Mouse (Mus musculus): Measurements from ENCODE around the gene Mdga2.

Gene Mdga2

GRCm38 (mm10) chr12:67045099-67045750, 177.1 kb downstream of the Mdga2 start:
- no peak for DNase-seq

GRCm38 (mm10) chr12:67041865-67042264, 180.5 kb downstream of the Mdga2 start:
- no peak for DNase-seq

GRCm38 (mm10) chr12:67035509-67036261, 186.7 kb downstream of the Mdga2 start:
- no peak for DNase-seq

- DNase-seq, result no peak
These were observed 205.2 kb downstream of the Mdga2 start for GRCm38 (mm10) chr12:67017192-67017591.

GRCm38 (mm10) chr12:67011368-67011767, 211.0 kb downstream of the Mdga2 start:
- DNase-seq, result no peak

- no peak for DNase-seq
These were observed 212.0 kb downstream of the Mdga2 start for GRCm38 (mm10) chr12:67010318-67010717.

GRCm38 (mm10) chr12:67009191-67009590, 213.2 kb downstream of the Mdga2 start:
- no peak for DNase-seq

- no peak for DNase-seq
These were observed 268.2 kb downstream of the Mdga2 start for GRCm38 (mm10) chr12:66954129-66954528.

GRCm38 (mm10) chr12:66915741-66916140, 306.6 kb downstream of the Mdga2 start:
- no peak for DNase-seq

GRCm38 (mm10) chr12:66899366-66899765, 323.0 kb downstream of the Mdga2 start:
- DNase-seq, result no peak

GRCm38 (mm10) chr12:66896790-66897189, 325.6 kb downstream of the Mdga2 start:
- DNase-seq, result no peak

GRCm38 (mm10) chr12:66890296-66890695, 332.1 kb downstream of the Mdga2 start:
- no peak for DNase-seq

GRCm38 (mm10) chr12:66889276-66889675, 333.1 kb downstream of the Mdga2 start:
- no peak for DNase-seq

- no peak for DNase-seq
These were observed 333.7 kb downstream of the Mdga2 start for GRCm38 (mm10) chr12:66888636-66889035.

GRCm38 (mm10) chr12:66866199-66866598, 356.1 kb downstream of the Mdga2 start:
- no peak for DNase-seq

- DNase-seq, result no peak
These were observed 369.2 kb downstream of the Mdga2 start for GRCm38 (mm10) chr12:66853167-66853566.

- DNase-seq, result no peak
These were observed 382.0 kb downstream of the Mdga2 start for GRCm38 (mm10) chr12:66840336-66840735.

GRCm38 (mm10) chr12:66755653-66756052, 466.7 kb downstream of the Mdga2 start:
- no peak for DNase-seq

- no peak for DNase-seq
These were observed 487.8 kb downstream of the Mdga2 start for GRCm38 (mm10) chr12:66734536-66734935.

- DNase-seq, result no peak
These were observed 497.9 kb downstream of the Mdga2 start for GRCm38 (mm10) chr12:66724474-66724873.

- no peak for DNase-seq
These were observed 514.0 kb downstream of the Mdga2 start for GRCm38 (mm10) chr12:66708334-66708733.

GRCm38 (mm10) chr12:66707431-66707830, 514.9 kb downstream of the Mdga2 start:
- no peak for DNase-seq

GRCm38 (mm10) chr12:66705015-66705414, 517.3 kb downstream of the Mdga2 start:
- no peak for DNase-seq

GRCm38 (mm10) chr12:66702781-66703180, 519.6 kb downstream of the Mdga2 start:
- DNase-seq, result no peak
